Mouse (Mus musculus): ENCODE measurements around the gene Hspe1.

- TF ChIP-seq CTCF (IDR thresholded peaks at IDR 0.05; ENCODE audit: extremely low read depth, insufficient read length, insufficient replicate concordance, low read depth, low read length) (no peak), POLR2A (IDR thresholded peaks at IDR 0.05; ENCODE audit: low read depth, low read length) (no peak)
Measured at GRCm38 (mm10) chr1:55131424-55132014, 43.6 kb downstream of the Hspe1 start.

Data from small intestine, adult 2 months (tissue).